Mouse (Mus musculus) heart, embryonic 13.5 days (tissue): ENCODE measurements at regions not wholly inside any gene's neighbourhood (a gene's known extent, or its start where the extent isn't known, plus 50 kb on each side); places are given as distances from the start of the nearest gene placed in this dataset.

ENCODE experiments used
- ATAC-seq: fragments of 200-750 bp; cut with Nextera tagmentation; 2 replicates; pipeline ENCODE4 v1.8.0; 2017; ENCODE audit warnings: moderate TSS enrichment; ENCODE audit not compliant: insufficient number of reproducible peaks, low FRiP score, low TSS enrichment; ENCODE audit errors: extremely low read depth
- H3K27ac ChIP-seq: fragments of 300-500 bp; sonication (generic); replicated peaks from 2 replicates; pipeline ENCODE4 v1.5.1; 2015; ENCODE audit warnings: moderate library complexity, mild to moderate bottlenecking, inconsistent platforms
- H3K27me3 ChIP-seq: fragments of 300-500 bp; sonication (generic); replicated peaks from 2 replicates; pipeline ENCODE4 v1.6.1; 2015; ENCODE audit warnings: mild to moderate bottlenecking, inconsistent platforms
- H3K36me3 ChIP-seq: fragments of 300-500 bp; sonication (generic); 2 replicates; pipeline ENCODE4 v1.6.1; 2015; ENCODE audit warnings: mild to moderate bottlenecking, inconsistent platforms
- H3K4me1 ChIP-seq: fragments of 300-500 bp; sonication (generic); 2 replicates; pipeline ENCODE4 v1.6.1; 2015; ENCODE audit warnings: inconsistent platforms
- H3K4me2 ChIP-seq: fragments of 300-500 bp; sonication (generic); 2 replicates; pipeline ENCODE4 v1.6.1; 2015; ENCODE audit warnings: inconsistent platforms, mild to moderate bottlenecking, moderate library complexity
- H3K4me3 ChIP-seq: fragments of 300-500 bp; sonication (generic); 2 replicates; pipeline ENCODE4 v1.5.1; 2015; ENCODE audit warnings: moderate library complexity, mild to moderate bottlenecking, inconsistent platforms
- H3K9ac ChIP-seq: fragments of 300-500 bp; sonication (generic); 2 replicates; pipeline ENCODE4 v1.6.1; 2015; ENCODE audit warnings: inconsistent platforms, mild to moderate bottlenecking, moderate library complexity
- H3K9me3 ChIP-seq: fragments of 300-500 bp; sonication (generic); 2 replicates; pipeline ENCODE4 v1.6.1; 2016; ENCODE audit warnings: inconsistent platforms
- WGBS: fragments of 180-500 bp; shearing (Covaris S2); methylation state at CpG from one replicate; pipeline ENCODE4 v1.1.7; 2015; ENCODE audit warnings: mixed read lengths; 5-methylcytosine and 5-hydroxymethylcytosine counted together

DNA sequence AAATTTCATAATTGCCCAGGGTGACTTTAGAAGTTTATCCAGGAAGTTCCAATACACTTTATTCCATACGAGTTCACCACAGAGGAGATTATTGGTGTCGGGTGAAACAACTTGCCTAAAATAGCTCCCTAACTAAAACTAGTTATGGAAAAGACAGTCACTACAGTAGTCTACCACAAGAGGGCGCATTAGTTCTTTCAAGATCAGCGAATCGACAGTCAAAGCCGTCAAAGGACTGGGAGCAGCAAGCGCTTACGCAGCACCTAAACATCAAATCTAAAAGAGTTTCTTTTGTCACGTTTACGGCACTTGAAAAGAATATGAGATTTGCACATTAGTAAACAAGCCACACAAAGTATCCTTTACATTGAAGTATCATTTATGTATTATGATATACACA, 75.3 kb upstream of the Btg3 start:
- Histone ChIP-seq H3K4me2 (0 out of 2 replicates have a peak overlapping the region, but pooled peaks have one; percentile 6), H3K4me3 (no peak overlapping the region), H3K27me3 (no peaks in the 10 kb centered on the region), H3K36me3 (no peaks in the 10 kb centered on the region), H3K4me1 (no peaks in the 10 kb centered on the region), H3K27ac (no peak overlapping the region), H3K9me3 (peaks cover 4% of the 10 kb centered on the region; the same call in 1 of the 2 replicates), H3K9ac (no peak overlapping the region)
- no peak for ATAC-seq
- WGBS = 8% methylated on average over 10 of the region's 10 CpGs

DNA sequence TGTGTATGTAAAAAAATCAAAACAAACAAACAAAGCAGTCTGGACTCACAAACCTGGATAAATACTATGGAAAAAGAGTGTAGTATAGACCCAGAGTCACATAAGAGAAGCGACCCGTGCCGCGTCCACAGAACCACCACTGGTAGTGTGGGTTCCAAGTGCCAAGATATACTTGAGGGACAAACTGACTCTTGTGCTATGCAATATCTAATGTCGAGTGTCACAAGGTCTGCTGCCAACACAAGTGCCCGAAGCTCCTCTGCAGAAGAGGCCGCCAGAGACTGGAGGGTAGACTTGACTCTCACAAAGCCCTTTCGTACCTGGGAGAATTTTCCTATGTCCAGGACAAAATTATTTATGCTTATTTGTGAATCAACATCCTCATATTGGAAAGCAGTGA, 74.8 kb upstream of the Btg3 start:
- ATAC-seq = no peak
- Histone ChIP-seq H3K4me3 (no peak overlapping the region), H3K27me3 (no peaks in the 10 kb centered on the region), H3K27ac (no peak overlapping the region), H3K9me3 (peaks cover 4% of the 10 kb centered on the region; the same call in 1 of the 2 replicates), H3K36me3 (no peaks in the 10 kb centered on the region), H3K4me1 (no peaks in the 10 kb centered on the region), H3K4me2 (no peak overlapping the region), H3K9ac (no peak overlapping the region)
- WGBS = 75% methylated on average over 8 of the region's 8 CpGs

- no peaks in the 10 kb centered on the region for H3K36me3 ChIP-seq
- WGBS = 68% methylated on average over 11 of the region's 11 CpGs
- no peak overlapping the region for H3K4me3 ChIP-seq
- no peak overlapping the region for H3K9ac ChIP-seq
- no peaks in the 10 kb centered on the region for H3K27me3 ChIP-seq
- H3K4me2 ChIP-seq = no peak overlapping the region
- H3K27ac ChIP-seq = no peak overlapping the region
- H3K4me1 ChIP-seq = no peaks in the 10 kb centered on the region
- peaks cover 4% of the 10 kb centered on the region; the same call in 1 of the 2 replicates for H3K9me3 ChIP-seq
- no peak for ATAC-seq
Measured at GRCm38 (mm10) chr16:78451251-78451650, 74.3 kb upstream of the Btg3 start.

GRCm38 (mm10) chr16:78449231-78449630, 72.2 kb upstream of the Btg3 start:
- Histone ChIP-seq H3K27ac (no peak overlapping the region), H3K27me3 (no peaks in the 10 kb centered on the region), H3K4me3 (no peak overlapping the region), H3K4me1 (no peaks in the 10 kb centered on the region), H3K9ac (no peak overlapping the region), H3K9me3 (peaks cover 7% of the 10 kb centered on the region; the same call in 1 of the 2 replicates), H3K4me2 (no peak overlapping the region), H3K36me3 (no peaks in the 10 kb centered on the region)
- 86% methylated on average over 4 of the region's 8 CpGs for WGBS
- no peak for ATAC-seq

- no peak overlapping the region for H3K27ac ChIP-seq
Measured at GRCm38 (mm10) chr16:78443262-78443661, 66.3 kb upstream of the Btg3 start.

GRCm38 (mm10) chr16:78442830-78443229, 65.8 kb upstream of the Btg3 start:
- Histone ChIP-seq H3K4me1 (no peaks in the 10 kb centered on the region), H3K4me2 (no peak overlapping the region), H3K4me3 (no peak overlapping the region), H3K27ac (no peak overlapping the region), H3K36me3 (no peaks in the 10 kb centered on the region), H3K27me3 (no peaks in the 10 kb centered on the region), H3K9me3 (0 out of 2 replicates have a peak, but pooled peaks cover 6% of the 10 kb centered on the region), H3K9ac (no peak overlapping the region)
- ATAC-seq = no peak
- WGBS = 81% methylated on average over 7 of the region's 7 CpGs

More at GRCm38 (mm10) chr16:78443262-78443661, 66.3 kb upstream of the Btg3 start:
- WGBS = 82% methylated on average over 8 of the region's 8 CpGs
- Histone ChIP-seq H3K4me3 (no peak overlapping the region), H3K4me2 (no peak overlapping the region), H3K36me3 (no peaks in the 10 kb centered on the region), H3K9ac (no peak overlapping the region), H3K27me3 (no peaks in the 10 kb centered on the region), H3K9me3 (0 out of 2 replicates have a peak, but pooled peaks cover 6% of the 10 kb centered on the region), H3K4me1 (no peaks in the 10 kb centered on the region)
- ATAC-seq = no peak

- no peak for ATAC-seq
- 86% methylated on average over 6 of the region's 6 CpGs for WGBS
- Histone ChIP-seq H3K4me3 (no peak overlapping the region), H3K9ac (no peak overlapping the region), H3K4me1 (no peaks in the 10 kb centered on the region), H3K9me3 (0 out of 2 replicates have a peak, but pooled peaks cover 6% of the 10 kb centered on the region), H3K36me3 (no peaks in the 10 kb centered on the region), H3K4me2 (no peak overlapping the region), H3K27me3 (no peaks in the 10 kb centered on the region), H3K27ac (no peak overlapping the region)
Measured at GRCm38 (mm10) chr16:78441961-78442360, 65.0 kb upstream of the Btg3 start.

- Histone ChIP-seq H3K9ac (no peak overlapping the region), H3K27me3 (no peaks in the 10 kb centered on the region), H3K4me2 (no peak overlapping the region), H3K4me3 (no peak overlapping the region), H3K27ac (no peak overlapping the region), H3K4me1 (no peaks in the 10 kb centered on the region), H3K9me3 (no peaks in the 10 kb centered on the region), H3K36me3 (no peaks in the 10 kb centered on the region)
- no peak for ATAC-seq
- WGBS = 58% methylated on average over 5 of the region's 5 CpGs
Measured at GRCm38 (mm10) chr16:78435707-78436106, 58.7 kb upstream of the Btg3 start.

- Histone ChIP-seq H3K9ac (peak overlapping the region; percentile 15), H3K4me3 (peak overlapping the region; percentile 32)
Measured at GRCm38 (mm10) chr16:78427470-78428041, 50.6 kb upstream of the Btg3 start.

More at GRCm38 (mm10) chr16:78427470-78428041, 50.6 kb upstream of the Btg3 start:
- H3K4me1 ChIP-seq = peaks cover 15% of the 10 kb centered on the region
- no peaks in the 10 kb centered on the region for H3K9me3 ChIP-seq
- 38% methylated on average over 16 of the region's 16 CpGs for WGBS
- H3K36me3 ChIP-seq = no peaks in the 10 kb centered on the region
- no peak overlapping the region for H3K27ac ChIP-seq
- no peak for ATAC-seq
- H3K4me2 ChIP-seq = peak overlapping the region; percentile 66
- H3K27me3 ChIP-seq = no peaks in the 10 kb centered on the region
